Mouse (Mus musculus) limb, embryonic 14.5 days (tissue): ENCODE results near the gene Frat2. TPM values are rescaled to one million over a fixed set of nuclear protein-coding genes. Genes with fewer than 3 reads are reported as not detected.
"Not testable (repeated sequence)": the region's sequence is repeated elsewhere in the genome, so short reads cannot be mapped to it uniquely, and the experiment has no call there.

Experiments
- ATAC-seq: fragments of 200-750 bp; cut with Nextera tagmentation; 2 replicates; pipeline ENCODE4 v1.8.0; 2017; ENCODE audit warnings: low read depth, moderate number of reproducible peaks, moderate TSS enrichment; ENCODE audit not compliant: low FRiP score
- DNase-seq: peaks from one replicate; pipeline ENCODE4 v3.0.0-alpha.2; 2015; ENCODE audit warnings: low spot score
- H3K27ac ChIP-seq: fragments of 300-500 bp; sonication (generic); replicated peaks from 2 replicates; pipeline ENCODE4 v1.5.1; 2014; ENCODE audit warnings: low read depth, mild to moderate bottlenecking, low read length, moderate library complexity, mixed read lengths
- H3K27me3 ChIP-seq: fragments of 300-500 bp; sonication (generic); 2 replicates; pipeline ENCODE4 v1.6.1; 2014; ENCODE audit warnings: low read length, mixed read lengths; ENCODE audit not compliant: control insufficient read depth, insufficient read depth
- H3K36me3 ChIP-seq: fragments of 300-500 bp; sonication (generic); 2 replicates; pipeline ENCODE4 v1.6.1; 2014; ENCODE audit warnings: mild to moderate bottlenecking, low read length, moderate library complexity, mixed read lengths; ENCODE audit not compliant: control insufficient read depth, insufficient read depth
- H3K4me1 ChIP-seq: fragments of 300-500 bp; sonication (generic); 2 replicates; pipeline ENCODE4 v1.6.1; 2014; ENCODE audit warnings: antibody characterized with exemption, low read length, mixed read lengths; ENCODE audit not compliant: control insufficient read depth, insufficient read depth
- H3K4me2 ChIP-seq: fragments of 300-500 bp; sonication (generic); replicated peaks from 2 replicates; pipeline ENCODE4 v1.6.1; 2014; ENCODE audit warnings: low read depth, mild to moderate bottlenecking, low read length, moderate library complexity; ENCODE audit not compliant: severe bottlenecking
- H3K4me3 ChIP-seq: fragments of 300-500 bp; sonication (generic); replicated peaks from 2 replicates; pipeline ENCODE4 v1.5.1; 2014; ENCODE audit warnings: low read length
- H3K9ac ChIP-seq: fragments of 300-500 bp; sonication (generic); 2 replicates; pipeline ENCODE4 v1.6.1; 2014; ENCODE audit warnings: mild to moderate bottlenecking, low read depth, low read length, moderate library complexity; ENCODE audit not compliant: severe bottlenecking
- H3K9me3 ChIP-seq: fragments of 300-500 bp; sonication (generic); 2 replicates; pipeline ENCODE4 v1.6.1; 2016; ENCODE audit warnings: low read length; ENCODE audit not compliant: control insufficient read depth
- POLR2A ChIP-seq: fragments of 200-500 bp; IDR thresholded peaks from 2 replicates; pipeline ENCODE4 v1.8.0; 2012; ENCODE audit warnings: inconsistent platforms, mild to moderate bottlenecking, moderate library complexity, borderline replicate concordance; ENCODE audit not compliant: insufficient read depth, insufficient read length; ENCODE audit errors: extremely low read depth
- WGBS: fragments of 180-500 bp; shearing (Covaris S2); extraction: QIAGEN DNeasy Blood & Tissue Kit; methylation state at CpG from one replicate; pipeline ENCODE4 v1.1.7; 2014; 5-methylcytosine and 5-hydroxymethylcytosine counted together
- polyA plus RNA-seq, 2 experiments: library from polyadenylated mRNA; depleted of rRNA in 1 of 2; stranded (reverse) in 1 of 2; unstranded in 1 of 2; fragments of >200 nt; fragmentation: Nextera tagmentation in 1 of 2; extraction: Ambion mirVana in 1 of 2; gene quantifications; 2 replicates each; pipeline versions ENCODE4 v1.2.1 to v1.2.3; 2012 to 2014

The Frat2 gene
- polyA plus RNA-seq, 2 experiments = 1.9 to 3.6 TPM

DNA sequence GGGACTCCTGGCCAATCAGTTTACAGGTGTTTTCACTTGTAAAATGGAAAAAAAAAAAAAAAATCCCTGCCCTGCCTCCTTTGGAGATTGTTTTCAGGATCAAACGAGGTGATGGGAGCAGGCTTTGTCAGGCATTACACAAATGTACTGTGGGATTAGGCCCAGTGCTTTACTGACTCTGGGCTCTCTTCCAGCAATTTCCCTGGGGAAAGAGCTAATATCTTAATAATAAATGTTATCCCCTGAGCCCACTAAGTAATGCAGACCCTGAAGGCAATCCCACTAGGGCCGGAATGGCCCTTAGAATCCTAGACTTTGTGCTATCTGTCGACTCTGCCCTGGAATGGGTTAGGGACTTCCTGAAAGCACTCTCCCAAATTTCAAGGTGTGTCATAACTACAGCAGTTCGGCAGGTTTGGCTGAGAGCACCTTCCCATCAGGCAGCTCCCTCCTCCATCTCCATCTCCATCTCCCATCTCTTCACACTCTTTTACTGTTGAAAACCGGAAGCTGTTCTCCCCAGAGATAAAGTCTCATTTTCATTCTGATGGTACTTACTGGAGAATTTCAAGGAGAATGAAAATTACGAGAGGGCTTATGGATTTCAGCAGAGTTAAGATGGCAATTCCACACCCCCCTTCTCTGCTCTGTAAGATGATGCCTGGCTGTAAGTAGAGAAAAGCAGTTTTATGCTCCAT is 2.2 kb upstream of the Frat2 start:
- Histone ChIP-seq H3K9me3 (no peaks in the 10 kb centered on the region), H3K27ac (no peak overlapping the region), H3K4me3 (no peak overlapping the region), H3K4me2 (no peak overlapping the region), H3K4me1 (peaks cover 21% of the 10 kb centered on the region), H3K27me3 (peaks cover 10% of the 10 kb centered on the region; the same call in 1 of the 2 replicates), H3K9ac (no peak overlapping the region), H3K36me3 (no peaks in the 10 kb centered on the region)
- DNase-seq (no peak), ATAC-seq (no peak)
- no peak for TF ChIP-seq POLR2A
- WGBS = 22% methylated on average over 6 of the region's 6 CpGs

DNA sequence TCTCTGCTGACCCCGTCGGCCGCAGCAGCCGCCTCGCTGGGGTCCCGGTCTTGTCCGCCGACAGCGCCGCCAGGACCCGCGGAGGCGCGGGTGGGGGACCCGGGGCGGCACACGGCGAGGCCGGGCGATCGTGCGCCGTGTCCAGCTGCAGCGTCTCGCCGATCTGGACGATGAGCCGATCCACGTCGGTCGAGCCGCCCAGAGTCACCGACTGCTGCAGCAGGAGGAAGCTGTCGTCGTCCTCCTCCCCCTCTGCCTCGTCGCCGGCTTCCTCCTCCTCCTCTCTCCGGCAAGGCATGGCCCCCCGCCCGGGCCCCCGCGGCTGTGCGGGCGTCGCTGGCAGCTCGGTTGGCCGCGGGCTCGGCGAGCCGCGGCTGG is 329 bp downstream of the Frat2 start:
- H3K4me2 ChIP-seq = peak overlapping the region; percentile 91
- peaks cover 10% of the 10 kb centered on the region; the same call in 1 of the 2 replicates for H3K27me3 ChIP-seq
- H3K9ac ChIP-seq = peak overlapping the region; percentile 59
- H3K4me1 ChIP-seq = peaks cover 21% of the 10 kb centered on the region
- H3K27ac ChIP-seq = peak overlapping the region; percentile 81
- under 1% methylated on average over 35 of the region's 53 CpGs for WGBS
- not testable (repeated sequence) for DNase-seq, H3K9me3 ChIP-seq, H3K36me3 ChIP-seq
- H3K4me3 ChIP-seq = peak overlapping the region; percentile 68
- peak; percentile 42 for ATAC-seq

DNA sequence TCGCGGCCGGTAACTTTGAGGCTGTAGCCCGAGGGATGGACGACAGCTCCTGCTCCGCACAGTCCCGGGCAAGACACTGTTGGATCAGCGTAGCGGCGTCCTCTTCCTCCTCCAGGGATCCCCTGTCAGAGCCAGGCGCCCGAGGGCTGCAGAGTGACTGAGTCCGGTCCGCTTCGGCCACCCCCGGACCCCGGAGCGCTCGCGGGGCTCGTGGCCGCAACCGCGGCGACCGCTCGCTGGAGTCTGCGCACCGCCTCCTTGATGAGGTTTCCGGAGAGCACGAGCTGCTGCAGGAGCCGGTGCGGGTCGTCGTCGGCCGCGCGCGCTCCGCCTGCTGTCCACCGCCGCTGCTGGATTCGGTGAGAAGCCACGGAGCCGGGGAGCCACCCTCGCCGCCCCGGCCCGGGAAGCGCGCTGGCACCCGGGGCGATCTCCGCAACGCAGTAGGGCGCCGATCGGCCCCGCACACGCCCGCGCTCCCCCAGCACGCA is 796 bp downstream of the Frat2 start:
- peak overlapping the region; percentile 81; the same call in 1 of the 2 replicates for H3K27ac ChIP-seq
- no peaks in the 10 kb centered on the region for H3K36me3 ChIP-seq
- H3K27me3 ChIP-seq = peaks cover 10% of the 10 kb centered on the region; the same call in 1 of the 2 replicates
- 2% methylated on average over 45 of the region's 64 CpGs for WGBS
- no peak for DNase-seq
- peak overlapping the region; percentile 68 for H3K4me3 ChIP-seq
- TF ChIP-seq POLR2A = no peak
- H3K9me3 ChIP-seq = no peaks in the 10 kb centered on the region
- peak overlapping the region; percentile 91 for H3K4me2 ChIP-seq
- ATAC-seq = no peak
- peak overlapping the region; percentile 59 for H3K9ac ChIP-seq
- peaks cover 21% of the 10 kb centered on the region for H3K4me1 ChIP-seq

DNA sequence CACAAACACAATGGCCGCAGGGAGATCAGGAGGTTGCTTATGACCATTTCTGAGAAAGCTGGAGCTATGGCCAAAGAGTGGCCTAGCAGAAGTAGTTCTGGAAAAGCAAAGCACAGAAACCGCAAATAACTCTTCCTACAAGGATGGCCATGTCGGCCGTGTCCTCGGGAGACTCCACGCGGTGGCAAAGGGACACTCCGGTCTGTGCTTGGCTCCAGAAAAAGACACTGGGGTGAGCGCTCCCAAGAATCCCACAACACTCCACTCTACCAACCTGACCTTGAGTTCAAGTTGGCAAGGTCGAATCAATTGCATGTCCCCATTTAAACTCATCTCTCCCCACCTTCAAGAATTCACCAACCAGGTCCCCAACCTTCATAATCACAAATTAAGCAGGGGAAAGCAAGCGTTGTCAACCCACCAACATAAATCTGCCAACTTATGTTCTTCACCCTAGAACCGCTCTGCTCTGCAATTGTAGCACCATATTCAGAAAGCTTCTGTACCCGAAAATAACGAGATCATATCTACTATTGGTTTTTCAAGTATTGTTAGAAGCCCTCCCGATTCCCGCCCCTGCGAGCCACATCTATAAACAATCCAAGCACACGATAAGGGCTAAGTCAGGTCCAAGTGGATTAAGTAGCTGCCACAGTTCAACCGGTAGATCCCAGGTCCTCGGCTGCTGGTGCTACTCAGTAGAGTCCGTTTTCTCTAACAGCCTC is 1.4 kb downstream of the Frat2 start:
- Histone ChIP-seq H3K27ac (no peak overlapping the region), H3K9ac (peak overlapping the region; percentile 59), H3K27me3 (peaks cover 10% of the 10 kb centered on the region; the same call in 1 of the 2 replicates), H3K4me1 (peaks cover 21% of the 10 kb centered on the region), H3K4me3 (peak overlapping the region; percentile 68), H3K4me2 (peak overlapping the region; percentile 91), H3K36me3 (no peaks in the 10 kb centered on the region), H3K9me3 (no peaks in the 10 kb centered on the region)
- TF ChIP-seq POLR2A = no peak
- no peak for DNase-seq
- ATAC-seq = no peak
- WGBS = 19% methylated on average over 21 of the region's 21 CpGs

DNA sequence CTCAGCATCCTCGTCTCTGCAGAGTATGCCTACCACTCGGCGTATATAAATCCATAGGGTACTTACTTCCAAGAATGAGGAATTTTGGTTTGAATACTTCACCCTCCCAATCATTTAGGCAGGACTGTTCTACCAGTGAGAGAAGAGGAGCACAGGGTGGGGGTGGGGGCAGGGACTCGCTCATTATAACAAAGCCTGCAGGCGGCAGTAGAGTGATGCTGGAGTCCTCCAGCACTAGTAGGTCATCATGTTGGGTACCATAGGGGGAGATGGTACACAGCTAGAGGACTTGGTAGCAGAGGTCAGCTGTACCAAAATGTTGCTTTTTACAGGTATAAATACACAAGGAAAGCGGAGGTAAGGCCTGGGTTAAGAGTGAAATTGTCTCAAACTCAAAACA is 3.6 kb downstream of the Frat2 start:
- Histone ChIP-seq H3K4me1 (peaks cover 6% of the 10 kb centered on the region; the same call in 1 of the 2 replicates), H3K36me3 (no peaks in the 10 kb centered on the region), H3K9me3 (no peaks in the 10 kb centered on the region), H3K9ac (no peak overlapping the region), H3K4me2 (no peak overlapping the region), H3K27ac (no peak overlapping the region), H3K4me3 (no peak overlapping the region), H3K27me3 (peaks cover 10% of the 10 kb centered on the region; the same call in 1 of the 2 replicates)
- DNase-seq (no peak), ATAC-seq (no peak)
- no peak for TF ChIP-seq POLR2A
- WGBS = 83% methylated on average over 6 of the region's 6 CpGs
